Mouse (Mus musculus): ENCODE measurements around the gene Tbxas1.

Gene Tbxas1

DNA sequence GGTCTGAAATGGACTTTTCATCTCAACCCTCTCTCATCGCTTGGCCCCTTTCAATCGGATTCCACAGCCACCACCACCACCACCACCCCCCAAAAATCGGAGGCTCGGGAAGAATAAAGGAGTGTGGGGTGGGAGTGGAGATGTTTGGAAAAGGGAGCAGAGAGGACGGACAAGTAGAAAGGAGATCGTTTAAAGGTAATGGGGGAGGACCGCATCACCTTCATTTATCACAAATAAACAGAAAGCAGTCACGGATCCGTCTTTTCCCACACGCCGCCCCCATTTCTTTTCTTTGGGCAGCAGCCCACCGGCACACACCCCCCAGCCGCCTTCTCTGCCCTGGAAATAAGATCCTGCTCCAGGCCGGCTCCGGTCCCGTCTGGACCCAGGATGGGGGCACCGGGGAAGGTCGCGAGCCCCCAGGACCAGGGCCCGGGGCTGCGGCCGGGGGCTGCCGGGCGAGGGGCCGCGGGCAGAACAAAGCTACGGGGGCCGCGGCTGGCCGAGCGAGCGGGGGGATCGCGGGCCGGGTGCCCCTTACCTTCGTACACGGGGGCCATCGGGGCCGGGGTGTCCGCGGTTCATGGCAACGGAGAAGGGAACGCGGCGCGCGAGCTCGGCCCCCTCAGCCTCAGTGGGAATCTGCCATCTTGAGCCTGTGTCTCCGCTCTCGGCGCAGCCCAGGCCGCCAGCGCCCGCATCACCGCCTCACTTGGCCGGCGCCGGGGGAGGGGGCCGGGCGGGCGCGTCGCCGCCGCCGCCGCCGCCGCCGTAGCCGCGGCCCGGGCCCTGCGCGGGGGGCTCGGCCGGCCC, at the start of gene Tbxas1:
Gene Tbxas1, plus strand, starts transcription at position 147 of the 813 bp plus-strand sequence.
- in situ Hi-C loops (cut with MboI, MseI), result loop anchor here (10.0 kb wide), 1 partner anchor 81 kb away; no protein-coding TSS in a partner anchor

DNA sequence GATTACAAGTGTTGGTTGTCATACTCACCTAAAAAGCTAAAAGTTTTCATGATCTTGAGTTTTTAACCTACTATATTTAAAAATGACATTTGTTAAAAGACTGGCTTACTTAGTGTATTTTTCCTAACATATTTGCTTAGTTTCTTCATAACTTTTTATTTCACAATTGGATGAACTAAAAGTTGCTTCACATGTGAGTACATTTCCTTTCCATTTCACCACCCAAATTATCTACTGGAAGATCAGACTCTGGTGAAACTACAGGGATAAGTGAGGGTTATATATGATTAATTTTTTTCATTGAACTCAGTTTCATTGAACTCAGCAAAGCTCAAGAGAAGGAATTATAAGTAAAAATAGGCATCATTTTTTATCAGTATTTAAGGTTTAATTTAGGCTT, 49.3 kb upstream of the Tbxas1 start:
- in situ Hi-C loops (cut with MboI, MseI), result no loop called here

DNA sequence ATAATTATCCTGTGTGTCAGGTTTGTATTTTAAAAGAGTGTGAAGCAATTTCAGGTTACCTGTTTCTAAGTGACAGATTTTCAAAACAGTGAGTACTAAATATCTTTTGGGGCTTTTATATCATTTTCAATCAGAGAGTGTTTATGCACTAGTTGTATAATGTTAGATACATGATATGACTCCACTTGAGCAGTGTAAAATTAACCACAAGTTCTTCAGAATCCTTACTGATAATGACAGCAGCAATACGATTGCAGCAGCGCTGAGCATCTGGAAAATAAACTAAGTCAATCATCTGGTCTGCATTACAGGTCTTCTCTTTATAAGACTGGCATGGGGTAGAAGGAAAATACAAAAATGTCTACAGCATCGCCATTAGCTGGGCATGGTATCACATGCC, 48.3 kb upstream of the Tbxas1 start:
- in situ Hi-C loops (cut with MboI, MseI), result no loop called here

DNA sequence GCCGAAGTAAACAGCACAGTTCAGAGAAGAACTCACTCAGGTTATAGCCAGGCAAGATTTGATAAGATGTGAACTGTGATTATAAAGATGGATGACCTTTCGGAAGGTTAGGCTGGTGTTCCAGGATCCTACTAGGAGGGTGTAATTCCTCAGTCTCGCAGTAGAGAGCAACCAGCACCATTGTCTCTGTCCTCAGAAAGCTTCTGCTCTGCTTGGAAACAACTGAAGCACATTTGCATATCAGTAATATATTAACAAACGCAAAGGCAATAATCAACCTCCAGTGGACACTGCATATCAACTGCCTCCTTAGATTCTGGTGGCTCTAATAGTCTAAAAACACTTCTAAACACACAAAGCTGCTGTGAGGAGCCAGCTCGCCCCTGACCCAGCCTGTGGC, 47.8 kb upstream of the Tbxas1 start:
- in situ Hi-C loops (cut with MboI, MseI), result no loop called here

DNA sequence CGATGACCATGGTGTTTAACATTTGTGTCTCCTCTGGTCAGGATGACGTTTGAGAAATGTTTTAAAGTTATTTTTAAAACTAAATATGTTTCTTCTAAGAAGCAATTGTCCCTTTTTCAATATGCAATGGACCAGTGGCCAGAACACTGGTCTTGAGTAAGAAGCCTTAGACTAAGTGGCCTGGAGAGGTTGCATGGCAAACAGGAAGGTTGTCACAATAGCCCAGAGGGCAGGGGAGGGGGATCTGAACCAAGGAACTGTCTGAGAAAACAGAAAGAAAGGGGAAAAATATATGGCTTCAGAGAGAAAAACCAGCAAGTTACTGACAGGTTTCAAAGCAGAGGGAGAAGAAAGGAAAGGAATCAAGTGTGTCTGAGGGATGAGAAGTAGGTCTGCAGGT, 47.0 kb upstream of the Tbxas1 start:
- in situ Hi-C loops (cut with MboI, MseI), result no loop called here

DNA sequence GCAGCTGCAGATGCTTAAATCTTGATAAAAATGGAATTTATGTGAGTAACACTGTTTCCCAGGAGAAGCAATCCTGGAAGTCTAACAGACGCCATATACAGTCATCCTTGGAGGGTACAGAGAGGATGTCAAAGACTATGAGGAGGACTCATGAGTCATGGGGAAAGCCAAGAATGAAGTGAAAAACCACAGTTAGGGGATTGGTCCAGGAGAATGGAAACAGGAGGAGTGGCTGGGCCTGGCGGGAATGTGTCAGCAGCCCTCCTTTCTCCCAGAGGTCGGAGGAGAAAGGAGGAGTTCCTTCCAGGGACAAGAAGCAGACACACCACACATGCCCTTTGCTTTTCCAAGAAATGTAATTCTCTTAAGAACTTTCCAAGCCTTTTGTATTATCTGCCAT, 45.8 kb upstream of the Tbxas1 start:
- in situ Hi-C loops (cut with MboI, MseI), result no loop called here

DNA sequence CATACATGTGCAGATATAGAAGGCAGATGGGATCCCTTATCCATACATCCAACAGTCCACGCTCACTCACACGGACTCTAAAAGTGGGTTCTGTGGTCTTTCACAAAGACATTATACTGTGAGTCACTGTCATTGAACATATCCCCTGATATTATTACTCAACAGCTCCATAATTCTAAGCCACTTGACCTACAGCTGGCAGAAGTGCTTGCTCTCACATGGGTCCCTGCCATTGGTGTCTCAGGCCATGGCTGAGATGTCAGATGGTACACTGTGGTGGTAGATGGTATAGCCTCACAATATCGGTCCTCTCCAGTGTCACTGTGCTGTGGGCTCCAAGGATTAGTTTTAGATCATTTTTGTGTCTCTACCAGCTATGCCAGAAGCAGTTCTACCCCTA, 41.5 kb upstream of the Tbxas1 start:
- in situ Hi-C loops (cut with MboI, MseI), result no loop called here

DNA sequence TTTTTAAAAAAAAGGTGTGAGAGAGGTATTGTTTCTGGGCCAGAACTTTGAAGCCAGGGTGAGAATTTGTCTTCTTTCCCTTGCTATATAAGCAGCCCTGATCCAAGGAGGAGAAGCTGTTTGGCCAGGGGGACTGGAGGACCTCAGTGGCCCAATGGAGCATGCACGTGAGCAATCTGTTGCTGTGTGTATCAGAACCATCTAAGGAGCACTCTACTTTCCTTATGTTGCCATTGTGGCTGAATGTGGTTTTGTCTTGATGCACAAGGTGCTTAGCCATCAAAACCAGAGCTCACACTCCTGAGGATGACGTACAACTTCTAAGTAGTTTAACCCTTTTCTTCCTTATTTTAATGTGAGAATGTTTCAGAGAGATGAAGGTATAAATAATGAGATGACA, 40.5 kb upstream of the Tbxas1 start:
- in situ Hi-C loops (cut with MboI, MseI), result no loop called here

DNA sequence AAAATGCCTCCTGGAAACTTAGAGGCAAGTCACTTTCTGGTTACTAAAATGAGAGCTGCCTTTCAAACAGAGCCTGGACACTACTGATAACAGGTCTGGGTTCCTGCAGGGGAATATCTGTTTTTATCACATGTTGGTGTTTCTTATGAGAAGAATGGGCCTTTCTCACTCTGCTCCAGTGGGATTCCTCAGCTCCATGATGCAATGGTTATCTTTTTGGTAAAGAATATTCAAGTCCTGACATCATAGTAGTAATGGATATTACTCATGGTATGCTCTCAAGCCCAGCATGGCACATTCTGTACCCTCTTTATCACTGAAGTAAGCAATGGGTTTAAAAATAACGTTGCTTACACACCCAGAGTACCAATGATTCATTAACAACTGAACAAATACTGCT, 40.0 kb upstream of the Tbxas1 start:
- in situ Hi-C loops (cut with MboI, MseI), result no loop called here

DNA sequence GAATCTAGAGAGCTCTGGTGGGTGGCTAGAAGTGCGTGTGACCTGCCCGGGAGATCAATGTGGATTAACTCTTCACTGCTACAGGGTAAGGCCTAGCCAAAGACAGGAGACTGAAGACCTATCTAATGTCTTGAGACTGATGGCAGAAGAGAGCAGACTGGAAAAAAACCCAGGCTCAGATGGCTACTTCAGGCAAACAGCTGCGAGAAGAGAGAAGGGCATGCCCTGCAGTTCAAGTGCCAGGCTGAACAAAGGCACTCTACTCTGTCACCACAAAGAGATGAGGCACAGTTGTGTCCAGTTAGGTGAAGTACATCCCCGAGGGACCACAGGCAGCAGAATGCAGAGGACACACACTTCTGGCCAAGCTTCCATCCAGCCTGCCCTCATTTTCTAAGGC, 37.1 kb upstream of the Tbxas1 start:
- in situ Hi-C loops (cut with MboI, MseI), result no loop called here

DNA sequence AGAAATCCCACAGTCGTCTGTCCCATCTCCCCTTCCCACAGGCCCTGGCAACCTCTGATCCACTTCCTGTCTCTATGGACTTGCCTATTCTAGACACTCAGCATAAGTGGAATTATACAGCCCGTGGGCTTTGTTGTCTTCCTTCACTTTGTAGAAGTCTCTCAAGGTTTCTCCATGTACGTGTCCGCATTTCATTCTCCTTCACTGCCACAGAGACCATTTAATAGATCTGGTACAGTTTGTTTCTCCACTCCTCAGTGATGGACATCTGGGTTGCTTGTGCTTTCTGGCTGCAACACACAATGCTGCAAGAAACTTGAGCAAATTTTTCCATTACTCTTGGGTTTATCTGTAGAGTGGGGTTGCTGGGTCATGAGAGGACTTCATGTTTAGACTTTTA, 35.3 kb upstream of the Tbxas1 start:
- in situ Hi-C loops (cut with MboI, MseI), result no loop called here

DNA sequence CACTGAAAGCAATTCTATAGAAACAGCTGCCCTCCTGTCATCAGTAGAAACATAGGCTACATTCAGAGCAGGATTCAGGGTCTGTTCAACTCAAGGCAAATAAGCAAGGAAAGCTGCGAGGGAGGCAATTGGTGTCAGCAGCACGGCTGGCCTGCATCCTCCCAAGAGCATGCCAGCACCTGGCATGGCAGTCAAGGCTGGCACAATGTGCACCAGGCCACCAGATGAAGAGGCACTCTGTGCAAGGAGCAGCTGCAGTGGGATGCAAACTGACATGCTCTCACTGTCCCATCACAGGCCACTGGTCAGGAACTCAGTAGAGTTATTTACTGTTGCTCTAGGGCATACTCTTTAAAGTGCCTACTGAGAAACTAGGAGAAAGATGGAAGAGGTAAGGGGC, 34.8 kb upstream of the Tbxas1 start:
- in situ Hi-C loops (cut with MboI, MseI), result no loop called here

DNA sequence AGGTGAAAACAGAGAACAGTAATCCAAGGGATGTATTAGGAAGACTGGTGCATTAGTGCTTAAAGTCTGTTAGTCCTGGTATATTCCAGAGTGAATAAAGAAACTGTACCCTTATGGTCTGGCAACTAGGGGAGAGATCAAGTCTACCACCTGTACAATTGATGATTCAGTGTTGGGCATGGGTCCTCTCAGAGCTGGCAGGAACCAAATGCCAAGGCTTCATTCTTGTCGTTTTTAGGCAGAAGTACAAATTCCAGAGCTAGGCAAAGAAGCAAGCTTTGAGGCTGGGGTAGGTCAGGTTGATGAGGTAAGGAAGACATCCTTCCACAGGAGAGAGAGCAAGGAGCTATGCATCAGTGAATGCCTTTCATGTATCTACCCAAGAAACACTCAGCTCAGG, 34.4 kb upstream of the Tbxas1 start:
- in situ Hi-C loops (cut with MboI, MseI), result no loop called here

DNA sequence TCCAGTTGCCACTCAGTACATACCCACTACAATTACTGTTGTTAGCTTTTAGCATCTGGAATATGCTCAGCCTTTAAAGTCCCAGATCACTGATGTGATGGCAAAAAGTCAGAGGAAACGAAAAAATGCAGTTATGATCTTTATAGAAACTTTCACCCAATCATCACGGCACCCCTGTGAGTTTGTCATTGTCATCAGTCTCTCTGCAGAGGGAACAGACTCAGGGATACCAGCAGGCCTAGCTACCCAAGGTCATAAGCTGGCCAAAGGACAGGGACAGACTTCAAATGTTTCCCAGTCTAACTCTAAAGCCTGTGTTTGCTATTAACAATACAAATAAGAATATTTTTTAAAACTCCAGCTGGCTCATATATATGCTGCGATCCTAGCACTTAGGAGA, 33.7 kb upstream of the Tbxas1 start:
- in situ Hi-C loops (cut with MboI, MseI), result no loop called here

DNA sequence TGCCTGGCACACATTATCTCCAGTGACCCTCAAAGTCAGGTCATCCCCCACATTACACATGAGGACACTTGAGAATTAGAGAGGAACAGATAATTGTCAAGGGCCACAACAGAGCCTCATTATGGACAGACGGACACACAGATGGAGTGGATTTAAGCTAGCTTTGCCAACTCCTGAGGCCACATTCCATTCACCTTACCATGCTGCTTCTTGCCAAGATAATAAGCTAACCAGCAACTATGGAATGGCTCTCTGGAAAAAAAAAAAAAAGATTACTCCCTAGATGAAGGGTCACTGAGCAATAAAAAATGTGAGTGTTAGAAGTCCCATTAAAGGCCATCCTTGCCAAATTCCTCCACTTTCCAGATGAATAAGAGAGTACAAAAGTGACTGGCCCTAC, 30.1 kb upstream of the Tbxas1 start:
- in situ Hi-C loops (cut with MboI, MseI), result loop anchor here (5.0 kb wide), 1 partner anchor 33 kb away; no protein-coding TSS in a partner anchor

DNA sequence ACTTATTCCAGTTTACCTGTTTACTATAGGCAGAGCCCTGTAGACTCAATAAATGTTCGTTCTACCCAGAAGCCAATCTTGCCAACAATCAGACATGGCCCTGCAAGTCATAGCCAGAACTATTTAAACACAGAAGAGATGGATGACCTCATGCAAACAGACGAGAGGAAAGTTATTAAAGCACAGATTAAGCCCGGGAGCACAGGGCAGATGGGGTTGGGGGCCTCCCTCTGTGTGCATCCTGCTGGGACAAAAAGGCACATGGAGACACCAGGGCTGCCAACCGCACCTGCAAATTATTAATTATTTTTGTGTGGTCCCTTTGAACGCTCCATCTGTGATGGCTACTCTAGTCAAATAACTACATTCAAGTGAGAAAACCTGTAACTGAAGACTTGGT, 29.3 kb upstream of the Tbxas1 start:
- in situ Hi-C loops (cut with MboI, MseI), result loop anchor here (5.0 kb wide), 1 partner anchor 34 kb away; no protein-coding TSS in a partner anchor

DNA sequence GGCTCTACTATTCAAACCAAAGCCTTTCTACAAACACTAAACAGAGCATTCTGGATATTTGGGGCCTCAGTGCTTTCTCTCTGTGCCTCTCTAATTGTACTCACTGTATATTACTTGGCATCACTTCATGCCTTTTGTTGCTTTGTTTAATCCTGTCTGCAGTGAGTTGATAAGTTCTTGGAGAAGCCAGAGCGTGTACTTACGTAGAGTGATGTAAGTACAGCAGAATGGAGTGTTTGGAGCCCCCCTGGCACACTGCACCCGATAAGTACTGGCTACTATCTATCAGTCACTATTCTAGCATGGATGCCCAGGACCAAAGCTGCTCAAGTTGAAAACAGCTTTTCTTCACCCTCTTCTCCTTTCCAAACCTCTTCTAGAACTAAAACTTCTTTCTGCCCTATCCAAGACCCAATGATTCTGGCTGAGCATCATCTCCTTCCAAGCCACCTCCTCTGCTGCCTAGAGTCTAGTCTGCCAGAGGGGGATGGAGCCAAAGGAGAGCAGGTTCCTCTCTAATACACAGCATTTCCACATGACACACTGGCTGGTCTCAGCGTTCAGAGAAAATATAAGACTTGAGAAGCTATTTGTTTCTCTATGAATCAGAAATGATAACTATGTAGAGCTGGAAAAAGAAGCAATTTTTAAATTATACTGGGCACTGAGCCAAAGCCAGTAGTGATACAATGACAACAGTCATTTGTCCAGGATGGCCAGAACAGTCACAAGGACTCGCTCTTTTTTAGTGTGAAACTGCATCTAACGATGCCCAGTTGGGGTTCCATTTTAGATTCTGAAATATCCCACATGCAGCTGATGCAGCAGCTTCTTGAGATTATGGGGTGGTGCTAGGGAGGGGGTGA, 28.6 kb upstream of the Tbxas1 start:
- in situ Hi-C loops (cut with MboI, MseI), result loop anchor here (5.0 kb wide), 1 partner anchor 34 kb away; no protein-coding TSS in a partner anchor

DNA sequence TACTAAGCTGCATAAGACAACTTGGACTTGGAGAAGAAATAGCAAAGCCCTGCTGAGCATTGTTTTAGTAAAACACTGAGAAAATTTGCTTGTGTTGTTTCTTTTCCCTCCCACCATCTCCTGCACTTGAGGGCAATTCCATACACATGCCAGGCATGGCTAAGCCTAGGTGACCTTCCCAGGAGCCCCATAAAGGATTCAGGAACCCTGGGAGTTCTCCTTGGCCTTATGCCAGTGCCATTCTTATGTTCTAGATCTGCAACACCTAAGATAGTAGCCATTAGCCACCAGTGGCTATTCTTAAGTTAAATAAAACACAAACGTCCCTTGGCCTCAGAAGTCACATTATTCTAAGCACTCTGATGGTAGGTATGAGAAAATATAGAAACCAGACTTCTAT, 27.8 kb upstream of the Tbxas1 start:
- in situ Hi-C loops (cut with MboI, MseI), result loop anchor here (5.0 kb wide), 1 partner anchor 35 kb away; no protein-coding TSS in a partner anchor

DNA sequence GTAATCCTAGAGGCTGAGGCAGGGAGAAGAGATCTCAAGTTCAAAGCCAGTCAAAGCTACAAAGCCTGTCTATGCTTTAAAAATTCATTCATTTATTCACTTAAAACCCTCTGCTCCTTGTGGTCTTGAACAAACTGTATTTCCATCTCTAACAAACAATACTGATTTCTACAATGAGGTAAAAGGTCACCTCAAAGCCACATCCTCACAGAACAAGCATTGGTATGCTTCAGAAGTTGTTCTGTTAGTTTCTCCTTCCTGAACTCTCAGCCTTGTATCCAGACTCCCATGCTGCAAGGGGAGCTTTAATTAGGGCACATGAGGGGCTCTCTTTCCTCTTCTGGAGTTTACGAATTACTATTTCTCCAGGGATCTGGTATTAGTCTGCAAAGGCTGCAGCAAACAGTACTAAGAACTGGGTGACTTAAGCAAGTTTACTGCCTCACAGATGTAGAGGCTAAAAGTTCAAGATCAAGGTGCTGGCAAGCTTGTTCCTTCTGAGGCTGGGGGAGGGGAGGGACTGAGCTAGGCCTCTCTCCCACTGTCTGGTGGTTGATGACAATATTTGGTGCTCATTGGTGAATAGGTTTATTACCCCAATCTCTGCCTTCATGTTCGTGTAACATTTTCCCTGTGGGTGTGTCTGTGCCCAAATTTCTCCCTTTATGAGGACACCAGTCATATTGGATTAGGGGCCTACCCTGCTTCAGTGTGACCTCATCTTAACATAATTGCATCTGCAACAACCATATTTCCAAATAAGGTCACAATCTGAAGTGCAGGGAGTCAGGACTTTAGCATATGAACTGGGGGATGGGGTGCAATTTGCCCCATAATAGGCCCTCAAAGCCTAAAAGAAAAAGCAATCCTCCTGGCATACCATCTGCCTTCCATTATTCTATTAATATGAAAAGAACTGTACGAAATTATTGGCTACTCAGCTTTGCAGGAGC, 27.0 kb upstream of the Tbxas1 start:
- in situ Hi-C loops (cut with MboI, MseI), result loop anchor here (5.0 kb wide), 1 partner anchor 36 kb away; no protein-coding TSS in a partner anchor

DNA sequence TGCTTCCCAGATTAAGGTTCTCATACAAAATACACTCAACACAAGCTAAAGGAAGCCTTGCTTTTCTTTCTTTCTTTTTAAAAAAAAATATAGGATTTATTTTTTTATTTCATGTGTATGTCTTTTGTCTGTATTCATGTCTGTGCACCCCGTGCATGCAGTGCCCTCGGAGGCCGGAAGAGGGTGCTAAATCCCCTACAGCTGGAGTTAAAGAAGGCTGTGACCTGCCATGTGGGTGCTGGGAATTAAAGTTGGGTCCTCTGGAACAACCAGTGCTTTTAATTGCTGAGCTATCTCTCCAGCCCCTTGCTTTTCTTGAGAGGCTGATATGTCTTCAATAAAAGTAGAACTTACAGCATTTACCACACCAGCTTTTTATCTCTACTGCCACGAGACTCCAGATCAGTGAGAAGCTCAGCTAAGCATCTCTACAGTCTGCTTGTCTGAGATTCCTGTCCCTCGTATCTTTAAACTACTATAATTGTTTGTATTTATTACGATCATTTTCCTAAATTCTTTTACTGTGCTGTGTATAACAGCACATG, 24.4 kb upstream of the Tbxas1 start:
- in situ Hi-C loops (cut with MboI, MseI), result no loop called here

DNA sequence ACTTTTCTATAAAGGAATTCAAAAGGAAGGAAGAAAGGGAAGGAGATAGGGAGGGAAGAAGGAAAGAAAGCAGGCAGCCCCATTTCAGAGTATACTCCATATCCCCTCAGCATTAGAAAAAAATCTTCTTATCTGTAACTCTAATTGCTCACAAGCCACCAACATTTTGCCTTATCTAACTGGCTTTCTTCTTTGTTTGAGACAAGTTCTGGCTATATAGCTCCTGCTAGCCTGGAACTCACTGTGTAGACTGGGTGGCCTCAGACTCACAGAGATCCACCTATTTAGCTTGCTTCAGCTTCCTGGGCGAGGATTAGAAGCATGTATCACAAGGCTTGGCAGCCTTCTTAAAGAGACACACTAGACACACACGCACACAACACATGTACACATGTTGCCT, 23.5 kb upstream of the Tbxas1 start:
- in situ Hi-C loops (cut with MboI, MseI), result no loop called here

Data from regulatory T cell (primary cell).